Mouse (Mus musculus): Measurements from ENCODE around the gene Tbccd1. TPM values are rescaled to one million over a fixed set of nuclear protein-coding genes. Genes with fewer than 3 reads are reported as not detected.

Tbccd1 gene
- polyA plus RNA-seq, 1 experiment from 2014 or later, result 16.7 TPM

DNA sequence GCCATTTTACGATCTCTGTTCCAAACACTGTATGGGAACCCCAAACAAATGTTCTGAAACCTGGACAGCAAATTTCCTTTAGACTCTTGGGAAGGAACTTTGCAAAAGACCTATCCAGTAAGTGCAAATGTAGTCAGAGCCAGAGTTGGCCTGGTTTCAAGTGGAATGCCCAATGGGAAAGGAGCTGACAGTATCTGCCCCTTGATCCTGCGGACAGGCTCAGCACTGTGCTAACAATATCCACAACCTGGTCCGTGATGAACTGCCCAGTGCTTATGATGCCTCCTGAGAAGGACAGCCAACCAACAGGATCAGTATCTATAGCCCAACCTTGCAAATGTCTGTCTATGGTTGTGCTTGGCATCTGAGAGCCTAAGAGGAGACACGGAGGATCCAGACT is 12.0 kb downstream of the Tbccd1 start:
- no peak overlapping the region for H3K27ac ChIP-seq (ENCODE audit: low read depth, low read length)
- H3K4me1 ChIP-seq (ENCODE audit: control insufficient read depth, insufficient read depth, low read length), result no peaks in the 10 kb centered on the region
- no peaks in the 10 kb centered on the region for H3K9me3 ChIP-seq (replicated peaks; ENCODE audit: control insufficient read depth, low read length)
- no peak overlapping the region for H3K9ac ChIP-seq (ENCODE audit: low read depth, low read length)
- H3K27me3 ChIP-seq (ENCODE audit: control insufficient read depth, insufficient read depth, low read length), result no peaks in the 10 kb centered on the region
- no peak overlapping the region for H3K4me2 ChIP-seq
- no peak for ATAC-seq (replicated peaks; ENCODE audit: insufficient number of reproducible peaks, low FRiP score, low TSS enrichment)
- H3K4me3 ChIP-seq (ENCODE audit: low read depth, low read length), result no peak overlapping the region
- WGBS (ENCODE audit: insufficient replicate concordance), result 75% methylated on average over 4 of the region's 4 CpGs
- peaks cover 2% of the 10 kb centered on the region; the same call in 1 of the 2 replicates for H3K36me3 ChIP-seq (ENCODE audit: control insufficient read depth, insufficient read depth, low read length)

DNA sequence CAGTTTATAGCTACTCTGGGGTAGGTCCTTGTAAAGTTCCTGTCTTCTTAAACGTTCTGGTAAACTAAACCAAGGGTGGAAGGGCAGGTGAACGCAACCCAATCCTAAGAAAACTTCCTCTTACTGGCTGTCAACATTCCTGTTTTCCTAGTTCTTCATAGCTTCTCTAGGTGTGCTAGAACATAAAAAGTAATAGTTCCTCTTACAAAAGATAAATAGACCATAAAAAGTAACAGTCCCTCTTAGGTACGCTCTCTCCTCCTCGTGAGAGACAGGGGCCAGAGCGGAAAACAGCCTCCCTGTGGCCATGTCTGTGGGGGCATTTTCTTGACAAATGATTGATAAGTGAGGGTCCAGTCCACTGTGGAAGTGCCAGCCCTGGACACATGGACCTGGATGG is 12.6 kb downstream of the Tbccd1 start:
- peak overlapping the region; percentile 86; the same call in 1 of the 2 replicates for H3K9ac ChIP-seq (ENCODE audit: low read depth, low read length)
- 75% methylated on average over 5 of the region's 5 CpGs for WGBS (ENCODE audit: insufficient replicate concordance)
- peak overlapping the region; percentile 79 for H3K4me2 ChIP-seq
- no peaks in the 10 kb centered on the region for H3K9me3 ChIP-seq (replicated peaks; ENCODE audit: control insufficient read depth, low read length)
- no peaks in the 10 kb centered on the region for H3K27me3 ChIP-seq (ENCODE audit: control insufficient read depth, insufficient read depth, low read length)
- H3K4me1 ChIP-seq (ENCODE audit: control insufficient read depth, insufficient read depth, low read length), result no peaks in the 10 kb centered on the region; the same call in 1 of the 2 replicates
- ATAC-seq (replicated peaks; ENCODE audit: insufficient number of reproducible peaks, low FRiP score, low TSS enrichment), result no peak
- H3K4me3 ChIP-seq (ENCODE audit: low read depth, low read length), result peak overlapping the region; percentile 54
- peaks cover 3% of the 10 kb centered on the region; the same call in 1 of the 2 replicates for H3K36me3 ChIP-seq (ENCODE audit: control insufficient read depth, insufficient read depth, low read length)
- H3K27ac ChIP-seq (ENCODE audit: low read depth, low read length), result no peak overlapping the region

DNA sequence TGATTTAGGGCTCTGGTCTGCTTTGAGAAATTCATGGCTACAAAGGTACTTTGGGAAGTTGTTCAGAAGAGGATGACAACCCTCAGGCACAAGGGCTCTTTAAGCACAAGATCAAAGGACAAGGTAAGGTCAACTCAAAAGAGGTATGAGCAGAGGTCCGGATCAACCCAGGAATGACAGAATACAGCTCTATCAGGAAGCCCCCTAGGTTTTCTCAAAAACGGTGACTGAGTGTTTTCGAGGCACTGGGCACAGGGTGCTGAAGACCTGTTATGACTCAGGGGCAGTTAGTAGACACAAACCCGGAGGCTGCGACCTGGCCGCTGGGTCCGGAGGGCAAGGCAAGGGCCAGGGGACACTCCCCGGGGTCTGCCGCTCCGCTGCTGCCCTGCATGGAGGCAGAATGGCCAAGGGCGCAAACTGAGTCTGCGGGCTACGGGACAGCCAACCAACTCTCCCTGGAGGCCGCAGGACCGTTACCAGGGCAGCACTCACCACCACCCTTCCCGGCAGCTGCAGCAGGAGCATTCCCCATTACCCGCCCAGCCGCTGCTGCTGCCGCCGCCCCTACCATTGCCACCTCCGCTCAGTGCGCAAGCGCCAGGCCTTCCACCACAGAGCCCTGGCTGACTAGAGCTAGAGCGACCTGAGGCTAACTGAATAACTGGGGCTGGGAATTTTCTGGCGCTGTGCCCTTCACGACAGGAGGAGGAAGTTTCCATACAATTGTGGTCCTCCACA is 13.2 kb downstream of the Tbccd1 start:
- Histone ChIP-seq H3K4me1 (ENCODE audit: control insufficient read depth, insufficient read depth, low read length) (no peaks in the 10 kb centered on the region; the same call in 1 of the 2 replicates), H3K27ac (ENCODE audit: low read depth, low read length) (peak overlapping the region; percentile 65), H3K9ac (ENCODE audit: low read depth, low read length) (peak overlapping the region; percentile 86), H3K27me3 (ENCODE audit: control insufficient read depth, insufficient read depth, low read length) (no peaks in the 10 kb centered on the region), H3K4me2 (peak overlapping the region; percentile 79), H3K9me3 (replicated peaks; ENCODE audit: control insufficient read depth, low read length) (no peaks in the 10 kb centered on the region), H3K4me3 (ENCODE audit: low read depth, low read length) (peak overlapping the region; percentile 54), H3K36me3 (ENCODE audit: control insufficient read depth, insufficient read depth, low read length) (peaks cover 3% of the 10 kb centered on the region; the same call in 1 of the 2 replicates)
- 4% methylated on average over 26 of the region's 26 CpGs for WGBS (ENCODE audit: insufficient replicate concordance)
- peak; percentile 83 for ATAC-seq (replicated peaks; ENCODE audit: insufficient number of reproducible peaks, low FRiP score, low TSS enrichment)

DNA sequence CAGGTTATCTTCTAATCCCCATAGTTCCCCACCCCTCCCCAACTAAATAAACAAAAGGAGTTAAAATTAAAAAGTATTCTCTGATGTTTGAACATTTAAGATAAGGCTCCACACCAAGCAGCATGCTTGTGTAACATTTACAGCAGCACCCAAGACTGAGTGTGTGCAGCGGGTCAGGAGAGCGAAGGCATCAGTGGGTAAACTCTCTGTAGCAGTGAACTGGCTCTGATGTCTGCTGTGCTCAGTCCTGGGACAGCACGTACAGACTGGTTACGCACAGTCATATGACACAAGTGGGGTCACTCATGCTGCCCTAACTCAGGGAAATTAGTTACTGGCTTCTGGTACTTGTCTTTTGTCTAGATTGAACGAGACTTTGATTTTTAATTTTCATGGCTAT is 14.6 kb downstream of the Tbccd1 start:
- no peaks in the 10 kb centered on the region for H3K9me3 ChIP-seq (replicated peaks; ENCODE audit: control insufficient read depth, low read length)
- H3K27ac ChIP-seq (ENCODE audit: low read depth, low read length), result no peak overlapping the region
- no peaks in the 10 kb centered on the region; the same call in 1 of the 2 replicates for H3K4me1 ChIP-seq (ENCODE audit: control insufficient read depth, insufficient read depth, low read length)
- no peak for ATAC-seq (replicated peaks; ENCODE audit: insufficient number of reproducible peaks, low FRiP score, low TSS enrichment)
- H3K9ac ChIP-seq (ENCODE audit: low read depth, low read length), result no peak overlapping the region
- peaks cover 6% of the 10 kb centered on the region; the same call in 1 of the 2 replicates for H3K36me3 ChIP-seq (ENCODE audit: control insufficient read depth, insufficient read depth, low read length)
- H3K4me2 ChIP-seq, result no peak overlapping the region
- H3K27me3 ChIP-seq (ENCODE audit: control insufficient read depth, insufficient read depth, low read length), result no peaks in the 10 kb centered on the region
- H3K4me3 ChIP-seq (ENCODE audit: low read depth, low read length), result no peak overlapping the region
- 91% methylated on average over 5 of the region's 5 CpGs for WGBS (ENCODE audit: insufficient replicate concordance)

DNA sequence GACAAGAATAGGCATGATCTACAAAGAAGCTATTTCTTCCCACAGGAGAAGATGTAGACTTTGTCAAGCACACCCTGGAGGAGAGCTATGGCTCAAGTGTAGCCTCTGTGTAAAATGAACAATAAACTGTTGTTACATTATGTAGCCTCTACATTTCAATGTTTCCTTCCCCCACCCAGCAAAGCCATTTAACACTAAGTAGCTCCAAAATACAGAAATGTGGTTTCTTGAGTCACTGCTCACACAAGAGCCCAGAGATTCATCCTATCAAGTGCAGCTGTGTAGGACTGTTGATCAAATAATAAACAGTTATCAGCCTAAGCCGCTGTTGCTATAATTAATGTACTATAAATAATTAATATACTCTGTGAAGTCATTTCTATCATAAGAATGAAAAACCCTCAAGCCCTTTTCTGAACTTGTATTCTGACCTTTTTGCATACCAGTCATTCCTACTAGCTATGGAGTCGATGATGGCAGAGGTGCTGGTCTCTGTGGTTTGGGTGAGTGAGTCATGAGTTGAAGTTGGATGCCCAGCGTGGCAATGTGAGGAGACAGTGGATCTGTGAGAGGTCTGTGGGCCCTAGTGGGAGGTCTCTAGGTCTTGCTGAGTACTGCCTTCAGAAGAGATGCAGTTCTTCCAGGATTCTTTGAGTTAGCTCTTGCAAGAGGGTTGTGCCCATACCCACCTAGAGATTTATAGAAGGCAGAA is 18.2 kb downstream of the Tbccd1 start:
- Histone ChIP-seq H3K36me3 (ENCODE audit: control insufficient read depth, insufficient read depth, low read length) (peaks cover 6% of the 10 kb centered on the region; the same call in 1 of the 2 replicates), H3K27ac (ENCODE audit: low read depth, low read length) (no peak overlapping the region), H3K27me3 (ENCODE audit: control insufficient read depth, insufficient read depth, low read length) (no peaks in the 10 kb centered on the region), H3K9me3 (replicated peaks; ENCODE audit: control insufficient read depth, low read length) (no peaks in the 10 kb centered on the region), H3K4me3 (ENCODE audit: low read depth, low read length) (no peak overlapping the region), H3K4me1 (ENCODE audit: control insufficient read depth, insufficient read depth, low read length) (no peaks in the 10 kb centered on the region; the same call in 1 of the 2 replicates), H3K4me2 (no peak overlapping the region), H3K9ac (ENCODE audit: low read depth, low read length) (no peak overlapping the region)
- 80% methylated on average over 3 of the region's 3 CpGs for WGBS (ENCODE audit: insufficient replicate concordance)
- ATAC-seq (replicated peaks; ENCODE audit: insufficient number of reproducible peaks, low FRiP score, low TSS enrichment), result no peak

DNA sequence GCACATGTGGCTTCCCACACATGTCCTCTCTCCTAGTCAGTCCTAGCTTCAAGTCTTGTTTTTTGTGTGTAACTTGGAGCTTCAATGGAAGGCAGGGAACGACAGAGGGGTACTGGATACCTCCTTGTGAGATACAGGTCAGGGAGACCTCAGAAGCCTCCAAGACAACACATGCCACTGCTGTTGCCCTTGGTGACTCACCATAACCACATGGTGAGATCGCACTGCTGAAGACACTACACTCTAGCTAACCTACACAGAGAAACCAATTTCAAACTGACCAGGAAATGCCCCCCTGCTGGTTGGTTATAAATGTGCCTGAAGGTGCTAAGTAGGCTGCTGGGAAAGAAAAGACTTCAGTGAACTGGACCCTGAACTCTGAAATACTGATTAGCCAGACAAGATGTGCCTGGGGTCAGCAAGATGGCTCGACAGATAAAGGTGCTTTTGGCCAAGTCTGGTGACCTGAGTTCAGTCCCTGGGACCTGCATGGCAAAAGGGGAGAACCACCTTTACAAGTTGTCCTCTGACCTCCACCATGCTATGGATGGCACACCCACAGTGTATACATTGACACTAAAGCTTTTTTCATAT is 24.4 kb downstream of the Tbccd1 start:
- Histone ChIP-seq H3K4me1 (ENCODE audit: control insufficient read depth, insufficient read depth, low read length) (no peaks in the 10 kb centered on the region), H3K36me3 (ENCODE audit: control insufficient read depth, insufficient read depth, low read length) (no peaks in the 10 kb centered on the region; the same call in 1 of the 2 replicates), H3K9ac (ENCODE audit: low read depth, low read length) (no peak overlapping the region), H3K4me2 (no peak overlapping the region), H3K27me3 (ENCODE audit: control insufficient read depth, insufficient read depth, low read length) (no peaks in the 10 kb centered on the region), H3K9me3 (replicated peaks; ENCODE audit: control insufficient read depth, low read length) (no peaks in the 10 kb centered on the region), H3K27ac (ENCODE audit: low read depth, low read length) (no peak overlapping the region), H3K4me3 (ENCODE audit: low read depth, low read length) (no peak overlapping the region)
- ATAC-seq (replicated peaks; ENCODE audit: insufficient number of reproducible peaks, low FRiP score, low TSS enrichment), result no peak
- 92% methylated on average over 3 of the region's 3 CpGs for WGBS (ENCODE audit: insufficient replicate concordance)

DNA sequence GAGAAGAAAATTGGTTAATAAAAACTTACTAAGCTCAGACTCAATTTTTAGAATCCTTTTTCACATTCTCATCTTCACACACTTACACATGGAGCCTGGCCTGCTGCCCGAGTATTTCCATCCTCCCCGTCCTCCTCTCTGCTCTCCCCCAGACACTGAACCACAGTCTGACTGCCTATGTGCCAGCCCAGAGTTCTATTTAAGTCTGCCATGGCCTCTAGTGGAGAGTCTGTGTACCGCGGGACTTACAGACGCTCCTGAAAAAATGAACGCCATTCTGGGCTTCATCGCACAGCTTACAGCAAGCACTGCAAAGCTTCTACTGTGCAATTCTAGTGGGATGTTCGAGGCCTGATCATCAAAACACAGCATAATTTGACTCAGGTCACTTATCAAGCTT is 36.7 kb downstream of the Tbccd1 start:
- H3K27me3 ChIP-seq (ENCODE audit: control insufficient read depth, insufficient read depth, low read length), result no peaks in the 10 kb centered on the region
- no peak for ATAC-seq (replicated peaks; ENCODE audit: insufficient number of reproducible peaks, low FRiP score, low TSS enrichment)
- H3K4me1 ChIP-seq (ENCODE audit: control insufficient read depth, insufficient read depth, low read length), result no peaks in the 10 kb centered on the region
- peaks cover 7% of the 10 kb centered on the region; the same call in 1 of the 2 replicates for H3K36me3 ChIP-seq (ENCODE audit: control insufficient read depth, insufficient read depth, low read length)
- no peak overlapping the region for H3K4me2 ChIP-seq
- H3K9ac ChIP-seq (ENCODE audit: low read depth, low read length), result no peak overlapping the region
- no peak overlapping the region for H3K4me3 ChIP-seq (ENCODE audit: low read depth, low read length)
- WGBS (ENCODE audit: insufficient replicate concordance), result 50% methylated on average over 8 of the region's 8 CpGs
- no peaks in the 10 kb centered on the region for H3K9me3 ChIP-seq (replicated peaks; ENCODE audit: control insufficient read depth, low read length)
- H3K27ac ChIP-seq (ENCODE audit: low read depth, low read length), result no peak overlapping the region

DNA sequence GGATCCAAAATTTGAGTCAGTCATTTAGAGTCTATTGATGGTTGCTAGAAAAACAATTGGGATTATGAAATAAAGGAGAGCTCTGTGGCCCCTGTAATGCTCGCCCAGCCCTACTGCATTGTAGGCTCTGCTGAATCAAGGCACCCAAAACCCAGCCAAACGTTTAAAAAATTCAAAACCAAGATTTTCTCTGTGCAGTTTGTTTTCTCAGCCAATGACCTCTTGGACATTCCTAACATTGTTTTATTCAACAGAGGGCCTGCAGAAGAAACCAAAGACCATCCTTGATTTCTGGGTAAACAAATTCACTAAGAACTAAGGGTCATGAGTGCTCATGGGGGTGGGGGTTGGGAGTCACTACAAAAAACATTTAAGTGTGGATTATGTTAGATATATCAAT is 46.0 kb downstream of the Tbccd1 start, which contains the start of gene Crygs:
Gene Crygs, minus strand, starts transcription at position 101 of the 400 bp plus-strand sequence.
- no peaks in the 10 kb centered on the region for H3K9me3 ChIP-seq (replicated peaks; ENCODE audit: control insufficient read depth, low read length)
- H3K27ac ChIP-seq (ENCODE audit: low read depth, low read length), result no peak within 1 kb of the TSS
- WGBS (ENCODE audit: insufficient replicate concordance), result 76% methylated on average over 2 of the region's 2 CpGs
- no peak for ATAC-seq (replicated peaks; ENCODE audit: insufficient number of reproducible peaks, low FRiP score, low TSS enrichment)
- peaks cover 3% of the 10 kb centered on the region for H3K36me3 ChIP-seq (ENCODE audit: control insufficient read depth, insufficient read depth, low read length)
- no peak within 1 kb of the TSS for H3K4me3 ChIP-seq (ENCODE audit: low read depth, low read length)
- H3K9ac ChIP-seq (ENCODE audit: low read depth, low read length), result no peak within 1 kb of the TSS
- H3K4me2 ChIP-seq, result no peak within 1 kb of the TSS
- H3K4me1 ChIP-seq (ENCODE audit: control insufficient read depth, insufficient read depth, low read length), result no peaks in the 10 kb centered on the region
- no peaks in the 10 kb centered on the region; the same call in 1 of the 2 replicates for H3K27me3 ChIP-seq (ENCODE audit: control insufficient read depth, insufficient read depth, low read length)

All from heart, embryonic 11.5 days (tissue).